Mouse (Mus musculus): ENCODE results near the gene Fkbp15. TPM values are rescaled to one million over a fixed set of nuclear protein-coding genes. Genes with fewer than 3 reads are reported as not detected.

Fkbp15 gene
- total RNA-seq, 2 experiments from 2014 or later: 14.4 to 15.9 TPM

GRCm38 (mm10) chr4:62256931-62257330, 103.4 kb downstream of the Fkbp15 start:
- intact Hi-C loops (cut with DNase I; ENCODE audit: low total_unique reads): no loop called here

GRCm38 (mm10) chr4:62254551-62254950, 105.8 kb downstream of the Fkbp15 start:
- no peak for DNase-seq
- intact Hi-C loops (cut with DNase I; ENCODE audit: low total_unique reads): no loop called here

More at GRCm38 (mm10) chr4:62256931-62257330, 103.4 kb downstream of the Fkbp15 start:
- peak; percentile 36 for DNase-seq

GRCm38 (mm10) chr4:62251776-62252175, 108.6 kb downstream of the Fkbp15 start:
- intact Hi-C loops (cut with DNase I; ENCODE audit: low total_unique reads): no loop called here
- DNase-seq: no peak

GRCm38 (mm10) chr4:62250896-62251544, 109.3 kb downstream of the Fkbp15 start:
- intact Hi-C loops (cut with DNase I; ENCODE audit: low total_unique reads): no loop called here

More at GRCm38 (mm10) chr4:62250896-62251544, 109.3 kb downstream of the Fkbp15 start:
- no peak for DNase-seq

Other genes with a start within 250 kb of the Fkbp15 start
- gene Mup21, start 209.7 kb downstream of the Fkbp15 start, total RNA-seq (2021): not detected
- 1 to 10 TPM; 1.9 to 2.0 TPM for gene Zfp37, start 129.5 kb downstream of the Fkbp15 start, total RNA-seq (2021)
- gene Slc31a2, start 98.0 kb downstream of the Fkbp15 start, total RNA-seq (2021): 1 to 10 TPM; 4.8 to 6.0 TPM
- 10 to 100 TPM; 12.2 to 13.3 TPM for gene Slc31a1, start 179 bp upstream of the Fkbp15 start, total RNA-seq (2021)
- gene Cdc26, start 48.1 kb upstream of the Fkbp15 start, total RNA-seq (2021): 10 to 100 TPM; 40.5 to 46.3 TPM
- 10 to 100 TPM; 13.7 to 13.8 TPM for gene Prpf4, start 48.2 kb upstream of the Fkbp15 start, total RNA-seq (2021)
- gene Rnf183, start 74.7 kb upstream of the Fkbp15 start, total RNA-seq (2021): not detected
- under 1 TPM; 0.31 to 0.37 TPM for gene Wdr31, start 110.3 kb upstream of the Fkbp15 start, total RNA-seq (2021)
- gene Bspry, start 119.5 kb upstream of the Fkbp15 start, total RNA-seq (2021): under 1 TPM; 0.24 to 0.53 TPM
- gene Hdhd3, start 142.9 kb upstream of the Fkbp15 start, total RNA-seq (2021): 1 to 10 TPM; 3.1 to 3.5 TPM
- 10 to 100 TPM; 21.9 to 22.1 TPM for gene Alad, start 159.4 kb upstream of the Fkbp15 start, total RNA-seq (2021)
- 10 to 100 TPM; 15.8 to 16.9 TPM for gene Pole3, start 164.5 kb upstream of the Fkbp15 start, total RNA-seq (2021)
- gene 4933430I17Rik, start 164.8 kb upstream of the Fkbp15 start, total RNA-seq (2021): under 1 TPM; 0.33 to 0.45 TPM
- gene Rgs3, start 199.3 kb upstream of the Fkbp15 start, total RNA-seq (2021): 10 to 100 TPM; 17.2 to 18.5 TPM